Mouse (Mus musculus) kidney, adult 2 months (tissue): ENCODE results near the gene Atp8b3.

ENCODE experiments used
- CTCF ChIP-seq: fragments of 200-500 bp; conservative IDR thresholded peaks from 2 replicates; pipeline ENCODE4 v1.5.1; 2011; ENCODE audit warnings: low read depth, mild to moderate bottlenecking, control low read depth, low read length, moderate library complexity, mixed read lengths; ENCODE audit not compliant: insufficient read depth, insufficient read length
- POLR2A ChIP-seq: fragments of 200-500 bp; IDR thresholded peaks from one replicate; pipeline ENCODE4 v1.6.1; 2011; ENCODE audit warnings: low read depth, low read length, control low read depth

DNA sequence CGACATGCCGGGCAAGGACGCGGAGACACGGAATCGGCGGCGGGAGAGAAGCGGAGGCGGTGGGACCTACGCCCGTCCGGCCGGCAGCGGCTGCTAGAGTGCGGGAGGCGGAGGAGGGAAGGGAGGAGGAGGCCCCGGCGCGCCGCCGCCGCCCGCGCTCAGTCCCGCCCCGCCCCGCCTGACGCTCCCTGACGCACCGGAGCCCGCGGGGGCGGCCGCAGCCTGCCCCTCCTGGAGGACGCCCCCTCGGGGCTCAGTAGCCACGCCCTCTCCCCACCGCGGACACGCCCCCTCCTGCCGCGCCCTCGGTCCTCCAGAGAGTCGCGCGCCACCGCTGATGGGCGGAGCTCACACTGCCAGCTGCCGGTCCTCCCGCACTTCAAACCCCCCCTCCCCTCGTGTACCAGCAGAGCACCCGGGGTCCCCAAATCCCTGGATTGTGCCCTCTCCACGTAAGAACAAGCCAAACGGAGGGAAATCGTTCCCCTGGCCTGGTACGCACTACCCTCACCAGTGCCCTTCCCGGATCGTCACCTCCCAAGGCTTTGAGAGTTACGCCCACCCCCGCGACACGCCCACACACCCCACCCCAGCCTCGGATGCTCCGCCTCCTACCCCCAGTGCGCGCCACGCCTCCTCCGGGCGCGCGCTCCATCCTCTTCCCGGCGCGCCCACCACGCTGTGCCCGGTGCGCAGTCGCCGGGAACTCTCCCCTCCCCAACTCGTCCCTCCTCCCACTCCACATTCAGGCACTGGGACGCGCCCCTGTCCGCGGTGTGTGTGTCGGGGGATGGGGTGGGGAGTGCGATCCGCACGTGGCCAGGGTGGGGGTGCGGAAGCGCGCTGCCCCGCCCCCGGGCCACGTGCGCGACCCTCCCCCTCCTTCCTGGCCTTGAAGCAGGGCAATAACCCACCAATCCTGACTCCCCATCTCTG is 38.5 kb upstream of the Atp8b3 start, which contains the start of gene Klf16:
- TF ChIP-seq CTCF (no peak), POLR2A (peak; percentile 59)
